Mouse (Mus musculus) bone marrow macrophage, adult 2 months (primary cell): Measurements from ENCODE around the gene Fbxo9.

ENCODE experiments used
- CTCF ChIP-seq: IDR thresholded peaks from 2 replicates; pipeline ENCODE4 v1.5.1; 2012; ENCODE audit warnings: low read depth, mild to moderate bottlenecking, low read length, moderate library complexity
- POLR2A ChIP-seq: IDR thresholded peaks from 2 replicates; pipeline ENCODE4 v1.6.1; 2012; ENCODE audit warnings: mild to moderate bottlenecking, low read depth, low read length, borderline replicate concordance

- peak; percentile 98 for TF ChIP-seq CTCF
- TF ChIP-seq POLR2A: no peak
Measured at GRCm38 (mm10) chr9:78038755-78039489, 69.9 kb downstream of the Fbxo9 start.
